Mouse (Mus musculus) embryo, embryonic 11.5 days (tissue): ENCODE data around the gene Atpaf1.

Experiments used
- DNase-seq: peaks from one replicate; pipeline ENCODE4 v3.0.0-alpha.2; 2012; ENCODE audit warnings: low read depth, low spot score

The Atpaf1 gene

DNA sequence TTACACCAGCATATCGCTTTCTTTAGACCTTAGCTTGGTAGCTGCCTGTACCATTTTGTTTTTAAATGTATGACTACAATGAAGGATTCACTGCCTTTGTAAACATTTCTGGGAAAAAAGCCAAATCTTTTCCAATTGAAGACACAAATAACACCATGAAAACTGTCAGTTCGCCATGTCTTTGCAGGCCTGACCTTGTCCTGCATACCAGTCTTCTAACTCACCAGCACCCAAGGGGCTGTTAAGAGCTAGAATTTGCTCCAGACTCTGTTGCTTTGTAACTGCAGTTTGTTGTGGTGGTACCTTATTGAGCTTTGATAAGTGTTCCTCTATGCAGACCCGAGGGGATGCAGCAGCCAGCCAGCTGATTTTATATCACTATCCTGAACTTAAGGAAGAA lies 15.4 kb downstream of the Atpaf1 start:
- DNase-seq = no peak

DNA sequence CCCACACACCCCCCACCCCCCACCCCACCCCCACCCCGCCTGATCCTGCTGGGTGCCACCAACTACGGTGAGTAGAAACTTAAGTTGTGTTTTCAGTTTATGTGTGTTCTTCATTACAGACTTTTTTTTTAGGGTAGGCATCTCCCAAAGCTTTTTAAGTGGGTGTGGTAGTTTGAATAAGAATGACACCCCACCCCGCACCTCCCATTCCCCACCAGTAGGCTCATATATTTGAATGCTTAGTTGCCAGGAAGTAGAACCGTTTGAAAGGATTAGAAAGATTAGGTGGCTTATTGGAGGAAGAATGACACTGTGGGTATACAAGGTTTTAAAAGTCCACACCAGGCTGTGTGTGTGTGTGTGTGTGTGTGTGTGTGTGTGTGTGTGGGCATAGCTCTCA lies 27.7 kb downstream of the Atpaf1 start:
- no peak for DNase-seq

DNA sequence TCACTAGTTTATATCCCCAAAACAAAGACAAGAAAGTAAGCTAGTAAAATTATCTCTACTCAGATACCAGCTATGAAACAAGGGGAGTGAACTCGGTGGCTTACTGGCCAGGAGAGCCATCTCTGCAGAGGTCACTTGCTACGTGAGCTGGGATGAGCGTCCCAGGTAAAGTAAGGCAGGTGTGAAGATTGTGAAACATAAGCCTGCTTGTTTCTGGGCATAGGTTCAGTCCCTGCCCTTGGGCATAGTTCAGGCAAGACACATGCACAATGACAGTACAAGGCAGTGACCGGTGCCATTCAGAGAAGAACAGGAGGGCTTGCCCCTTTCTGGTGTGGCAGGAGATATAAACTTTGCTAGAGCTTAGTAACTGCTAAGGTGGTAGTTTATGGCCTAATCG lies 31.0 kb downstream of the Atpaf1 start:
- no peak for DNase-seq

- no peak for DNase-seq
Observed at GRCm38 (mm10) chr4:115820199-115820598, 35.6 kb downstream of the Atpaf1 start.

GRCm38 (mm10) chr4:115820944-115821343 lies 36.3 kb downstream of the Atpaf1 start:
- no peak for DNase-seq

DNA sequence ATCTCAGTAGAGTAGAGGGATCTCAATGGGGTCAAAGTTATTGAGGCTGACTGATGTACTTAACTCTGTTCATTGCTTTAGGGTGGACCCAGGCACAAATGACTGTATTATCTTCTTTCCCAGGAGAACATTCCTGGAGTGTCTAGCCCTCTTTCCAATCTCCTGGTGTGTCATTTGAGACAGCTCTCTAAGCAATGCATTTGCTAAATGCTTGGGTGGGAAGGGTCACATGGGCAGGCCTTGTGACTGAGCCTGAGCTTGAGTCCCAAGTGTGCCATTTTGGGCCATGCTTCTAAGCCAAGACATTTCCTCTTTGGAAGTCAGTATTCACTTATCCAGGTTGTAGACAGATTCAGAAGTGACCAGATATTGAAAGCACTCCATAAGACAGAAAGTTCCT lies 36.8 kb downstream of the Atpaf1 start:
- no peak for DNase-seq

DNA sequence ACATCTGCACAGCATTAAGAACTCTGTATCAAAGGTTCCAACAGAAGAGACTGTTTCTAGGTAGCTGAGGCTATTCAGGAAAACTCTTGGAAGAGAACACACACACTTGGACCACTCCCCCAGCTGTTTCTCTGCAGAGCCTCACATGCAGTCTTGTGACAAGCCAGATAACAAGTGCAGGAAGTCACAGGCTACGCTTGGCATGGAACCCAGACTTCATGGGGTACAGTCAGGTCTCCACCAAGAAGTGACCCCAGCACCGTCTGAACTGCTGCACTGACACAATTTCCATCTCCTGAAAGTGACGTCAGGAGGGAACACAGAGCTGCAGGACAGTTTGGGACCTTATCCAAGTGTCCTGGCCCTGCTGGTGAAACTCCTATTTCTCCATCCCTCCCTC lies 37.3 kb downstream of the Atpaf1 start:
- no peak for DNase-seq

DNA sequence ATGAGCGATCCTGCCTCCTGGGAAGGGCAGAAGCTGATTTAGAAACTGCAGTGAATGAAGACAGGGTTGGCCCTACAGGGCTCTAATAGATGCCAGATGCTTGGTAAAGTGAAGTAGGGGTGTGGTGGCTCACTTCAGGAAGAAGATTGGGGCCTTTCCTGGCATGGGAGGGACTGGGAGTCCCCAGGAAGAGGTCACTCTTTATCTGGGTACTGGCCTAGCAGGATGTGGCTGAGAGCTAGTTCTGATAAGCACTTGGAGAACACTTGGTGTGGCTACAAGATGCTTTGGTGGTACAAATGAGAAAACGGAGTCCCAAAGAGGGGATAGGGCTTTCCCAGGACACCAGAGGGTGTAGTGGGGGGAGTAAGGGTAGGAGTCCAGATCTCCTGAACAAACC lies 39.6 kb downstream of the Atpaf1 start:
- DNase-seq = no peak

- DNase-seq = no peak
Observed at GRCm38 (mm10) chr4:115825271-115825670, 40.7 kb downstream of the Atpaf1 start.

GRCm38 (mm10) chr4:115827066-115827465 lies 42.5 kb downstream of the Atpaf1 start:
- no peak for DNase-seq

DNA sequence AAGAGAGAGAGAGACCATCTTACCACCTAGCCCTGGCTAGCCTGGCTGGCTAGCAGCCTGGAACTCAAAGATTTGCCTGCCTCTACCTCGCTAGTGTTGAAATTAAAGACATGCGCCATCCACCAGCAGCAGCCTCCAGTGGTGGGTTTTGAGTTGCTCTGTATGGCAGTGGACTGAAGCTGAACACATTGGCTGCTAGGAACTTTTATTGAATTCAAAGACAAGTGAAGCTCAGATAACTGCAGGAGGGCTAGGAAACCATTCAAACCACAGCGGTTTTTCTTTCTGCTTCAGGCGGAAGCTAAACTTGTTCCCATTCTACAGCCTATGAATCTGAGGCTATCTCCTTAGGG lies 42.9 kb downstream of the Atpaf1 start:
- no peak for DNase-seq

GRCm38 (mm10) chr4:115827888-115828571 lies 43.4 kb downstream of the Atpaf1 start, which contains the start of gene Mob3c:
Mob3c (plus strand) TSS chr4:115828092.
- peak; percentile 62 for DNase-seq

DNA sequence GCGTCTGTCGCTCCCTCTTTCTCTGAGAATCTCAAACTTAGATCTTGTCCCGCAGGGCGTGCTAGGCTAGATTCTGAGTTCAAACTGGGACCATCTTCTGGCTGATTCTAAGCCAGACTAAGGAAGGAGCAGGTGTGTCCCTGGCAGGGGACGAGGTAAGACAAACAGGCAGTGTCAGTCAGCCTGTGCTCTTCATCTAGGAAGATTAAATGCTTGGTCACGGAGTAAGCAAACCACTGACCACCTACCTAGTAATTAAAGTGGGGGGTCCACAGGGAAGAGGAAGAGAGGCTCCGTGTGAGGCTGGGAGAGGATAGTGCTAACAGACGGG lies 43.9 kb downstream of the Atpaf1 start:
- no peak for DNase-seq

DNA sequence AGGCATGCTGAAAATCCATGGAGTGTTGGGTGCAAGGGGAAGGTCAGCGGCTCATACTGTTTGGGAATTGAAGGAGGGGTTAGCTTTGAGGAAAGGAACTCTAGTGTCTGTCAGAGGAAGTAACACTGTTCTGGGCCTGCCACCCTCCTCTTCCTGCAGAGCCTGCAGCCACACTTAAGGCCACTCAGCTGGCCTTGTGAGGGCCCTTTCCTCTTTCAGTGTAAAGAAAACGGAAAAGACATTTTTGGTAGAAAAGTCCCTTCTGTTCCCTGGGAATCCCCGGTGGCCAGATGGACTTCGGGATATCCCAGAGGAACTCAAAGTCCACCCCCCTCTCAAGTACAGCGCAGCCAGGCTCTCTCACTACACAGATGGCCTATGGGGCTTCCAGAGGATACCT lies 45.9 kb downstream of the Atpaf1 start:
- DNase-seq = no peak

GRCm38 (mm10) chr4:115831221-115831620 lies 46.6 kb downstream of the Atpaf1 start:
- DNase-seq = no peak

DNA sequence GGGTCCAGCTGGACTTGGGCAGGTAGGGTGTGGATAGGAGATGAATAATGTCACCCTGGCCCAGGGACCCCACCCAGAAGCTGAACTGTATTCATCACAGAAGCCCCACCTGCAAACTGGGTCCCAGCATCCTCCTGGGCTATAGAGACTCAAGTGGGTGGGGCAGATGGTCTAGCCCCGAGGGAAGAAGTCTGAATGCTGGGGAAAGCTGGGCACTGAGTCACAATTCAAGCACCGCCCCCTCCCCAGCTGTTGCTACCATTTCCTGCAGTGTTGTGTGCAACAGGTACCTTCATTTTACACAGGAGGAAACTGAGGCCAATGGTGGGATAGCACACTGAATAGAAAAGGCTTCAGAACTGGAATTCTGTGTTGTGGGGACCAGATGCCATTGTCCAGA lies 47.4 kb downstream of the Atpaf1 start:
- DNase-seq = no peak

- DNase-seq = no peak
Observed at GRCm38 (mm10) chr4:115835576-115835975, 51.0 kb downstream of the Atpaf1 start.

DNA sequence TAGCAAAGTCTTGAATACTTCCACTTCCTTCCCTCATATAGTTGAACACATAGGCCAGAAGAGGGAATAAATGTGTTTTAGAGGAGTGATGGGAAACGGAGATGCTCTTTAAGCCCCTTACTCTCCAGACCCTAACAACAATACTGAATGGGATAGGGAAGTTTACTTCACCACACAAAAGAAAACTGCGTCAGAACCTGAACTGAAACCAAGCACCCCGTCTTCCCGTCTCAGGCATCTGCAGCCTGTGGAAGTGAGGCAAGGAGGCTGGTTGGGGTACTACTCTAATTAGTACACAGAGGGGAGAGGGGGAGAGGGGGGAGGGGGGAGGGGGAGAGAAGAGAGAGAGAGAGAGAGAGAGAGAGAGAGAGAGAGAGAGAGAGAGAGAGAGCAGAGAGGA lies 53.6 kb downstream of the Atpaf1 start:
- no peak for DNase-seq

DNA sequence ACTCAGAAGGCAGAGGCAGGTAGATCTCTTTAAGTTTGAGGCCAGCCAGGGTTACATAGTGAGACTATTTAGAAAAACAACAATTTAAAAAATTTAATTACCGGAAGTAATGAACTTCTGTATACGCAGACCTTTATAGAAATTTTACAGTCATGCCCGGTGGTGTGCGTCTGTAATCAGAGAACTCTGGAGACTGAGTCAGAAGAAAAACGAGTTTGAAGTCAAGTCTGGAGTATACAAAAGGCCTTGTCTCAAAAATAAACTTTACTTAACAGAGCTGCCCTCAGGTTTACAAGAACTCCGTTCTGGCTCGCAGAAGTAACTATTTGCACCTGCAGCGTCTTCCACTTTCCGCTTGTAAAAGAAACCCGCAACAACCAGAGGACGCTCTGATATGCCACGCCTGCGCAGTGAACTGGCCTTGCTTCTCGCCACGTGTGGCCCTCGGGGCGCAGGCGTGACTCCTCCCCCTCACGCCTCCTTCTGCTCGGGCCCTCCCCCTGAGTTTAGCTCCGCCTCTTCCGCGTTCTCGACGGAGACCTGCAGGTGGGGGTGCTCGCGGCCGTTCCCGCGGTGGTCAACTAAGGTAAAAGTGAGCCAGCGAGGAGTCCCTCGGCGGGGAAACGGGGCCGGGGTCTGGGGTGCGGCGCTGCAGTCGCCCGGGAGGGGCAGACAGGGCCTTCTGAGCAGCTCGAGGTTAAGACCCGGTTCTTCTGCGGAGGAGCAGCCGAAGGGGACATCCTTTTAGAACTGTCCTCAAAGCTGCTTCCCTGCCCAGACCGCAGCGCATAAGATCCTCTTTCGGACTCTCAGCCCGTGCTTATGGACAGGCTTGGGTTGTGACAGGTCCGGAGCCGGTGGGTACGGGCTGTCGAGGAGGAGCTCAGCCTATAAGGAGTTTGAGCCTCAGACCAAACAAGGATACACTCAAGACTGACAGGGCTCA lies 54.4 kb downstream of the Atpaf1 start, which contains the start of gene Mknk1:
Mknk1 (plus strand) TSS at position 503 of the 946 bp plus-strand sequence.
- DNase-seq = peak; percentile 90

DNA sequence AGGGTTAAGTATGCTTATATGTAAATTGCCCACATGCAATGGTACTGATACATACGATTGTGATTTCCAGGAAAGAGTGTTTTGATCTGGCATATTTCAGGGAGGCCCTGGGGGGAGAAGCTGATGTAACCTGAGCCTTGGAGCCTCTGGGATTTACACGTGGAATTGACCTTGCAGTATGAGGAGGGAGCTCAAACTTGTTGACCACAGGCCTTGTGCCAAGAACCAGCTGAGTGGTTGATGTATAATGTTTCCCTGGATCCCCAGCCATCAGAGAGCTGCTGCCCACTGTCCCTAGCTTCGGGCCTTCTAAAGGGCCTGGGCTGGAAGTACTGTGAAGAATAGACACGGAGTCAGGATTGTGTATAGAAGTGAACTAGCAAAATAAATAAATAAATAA lies 55.3 kb downstream of the Atpaf1 start:
- DNase-seq = no peak

- no peak for DNase-seq
Observed at GRCm38 (mm10) chr4:115840842-115841241, 56.2 kb downstream of the Atpaf1 start.

DNA sequence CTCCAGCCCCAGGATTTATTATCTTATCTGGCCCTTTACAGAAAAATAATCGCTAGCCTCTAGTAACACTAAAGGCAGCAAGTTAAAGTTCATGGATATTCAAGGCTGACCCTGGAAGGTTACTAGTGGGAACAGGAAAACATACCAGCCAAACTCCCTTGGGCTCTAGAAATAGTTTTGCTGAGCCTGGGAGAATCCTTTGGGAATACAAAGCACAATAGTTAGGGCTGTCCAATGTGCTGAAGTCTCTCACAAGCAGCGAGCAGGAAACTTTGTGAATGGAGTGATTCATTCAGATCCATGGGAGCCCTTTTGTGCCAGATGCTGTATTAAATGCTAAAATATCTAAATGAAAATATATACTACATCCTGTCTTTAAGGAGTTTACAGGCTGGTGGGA lies 62.0 kb downstream of the Atpaf1 start:
- no peak for DNase-seq

DNA sequence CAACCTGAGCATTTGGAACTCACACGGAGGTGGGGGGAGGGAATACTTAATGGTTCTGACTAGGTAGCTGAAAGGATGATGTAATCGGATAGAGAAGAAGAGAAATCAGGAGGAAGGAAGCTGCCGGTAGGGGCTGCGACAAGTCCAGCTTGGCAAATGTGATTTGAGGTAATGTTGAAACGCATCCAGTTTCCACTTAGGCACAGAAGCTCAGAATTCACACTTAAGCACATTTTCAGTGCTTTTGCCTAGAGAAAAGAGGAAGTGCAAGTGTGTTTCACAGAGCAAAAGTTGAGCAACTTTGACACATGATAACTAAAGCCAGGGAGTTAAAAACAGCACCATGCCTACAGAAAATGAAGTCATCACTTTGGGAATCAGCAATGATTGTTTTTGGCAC lies 62.8 kb downstream of the Atpaf1 start:
- no peak for DNase-seq
